ENCODE assay signal across 7 mouse cellular contexts in genomic region chr9:78442237-78442578, GRCm38 (mm10). TPM values are rescaled to one million over a fixed set of nuclear protein-coding genes. Genes with fewer than 3 reads are reported as not detected.
DNase-seq lines count a peak whose midpoint lies in the region; ATAC-seq lines count a peak whose summit lies in the region.

No protein-coding gene starts in this region.

- H3K9me3 ChIP-seq in neural tube, embryonic 11.5 days (ENCODE audit: control insufficient read depth, low read length): no peaks in the 10 kb centered on the region
- 0 out of 2 replicates have a peak, but pooled peaks cover 3% of the 10 kb centered on the region for H3K9me3 ChIP-seq in forebrain, embryonic 10.5 days
- no peaks in the 10 kb centered on the region for H3K9me3 ChIP-seq in limb, embryonic 15.5 days
- no peaks in the 10 kb centered on the region for H3K9me3 ChIP-seq in stomach, embryonic 15.5 days

- no peak overlapping the region for H3K27ac ChIP-seq in neural tube, embryonic 11.5 days (ENCODE audit: low read depth, low read length)
- H3K27ac ChIP-seq in forebrain, embryonic 10.5 days: 0 out of 2 replicates have a peak overlapping the region, but pooled peaks have one; percentile 70
- H3K27ac ChIP-seq in limb, embryonic 15.5 days: no peak overlapping the region
- H3K27ac ChIP-seq in stomach, embryonic 15.5 days: no peak overlapping the region

- H3K9ac ChIP-seq in neural tube, embryonic 11.5 days (ENCODE audit: low read length): no peak overlapping the region
- peak overlapping the region; percentile 65 for H3K9ac ChIP-seq in limb, embryonic 15.5 days
- peak overlapping the region; percentile 48; the same call in 1 of the 2 replicates for H3K9ac ChIP-seq in stomach, embryonic 15.5 days

- H3K4me1 ChIP-seq in neural tube, embryonic 11.5 days (ENCODE audit: control insufficient read depth, insufficient read depth, low read length): 0 out of 2 replicates have a peak, but pooled peaks cover 6% of the 10 kb centered on the region
- peaks cover 9% of the 10 kb centered on the region for H3K4me1 ChIP-seq in forebrain, embryonic 10.5 days
- peaks cover 20% of the 10 kb centered on the region for H3K4me1 ChIP-seq in limb, embryonic 15.5 days
- peaks cover 11% of the 10 kb centered on the region; the same call in 1 of the 2 replicates for H3K4me1 ChIP-seq in stomach, embryonic 15.5 days

- H3K27me3 ChIP-seq in neural tube, embryonic 11.5 days (ENCODE audit: control insufficient read depth, insufficient read depth, low read length): peaks cover 57% of the 10 kb centered on the region
- H3K27me3 ChIP-seq in forebrain, embryonic 10.5 days (ENCODE audit: poor library complexity, severe bottlenecking): peaks cover 86% of the 10 kb centered on the region
- H3K27me3 ChIP-seq in limb, embryonic 15.5 days: peaks cover 57% of the 10 kb centered on the region
- H3K27me3 ChIP-seq in stomach, embryonic 15.5 days (replicated peaks): peaks cover 20% of the 10 kb centered on the region; the same call in 1 of the 2 replicates

- H3K36me3 ChIP-seq in neural tube, embryonic 11.5 days (ENCODE audit: control insufficient read depth, insufficient read depth, low read length): no peaks in the 10 kb centered on the region
- no peaks in the 10 kb centered on the region for H3K36me3 ChIP-seq in forebrain, embryonic 10.5 days (replicated peaks)
- no peaks in the 10 kb centered on the region for H3K36me3 ChIP-seq in limb, embryonic 15.5 days
- H3K36me3 ChIP-seq in stomach, embryonic 15.5 days: no peaks in the 10 kb centered on the region

- no peak for DNase-seq in neural tube, embryonic 11.5 days (ENCODE audit: low spot score)
- DNase-seq in neural tube, embryonic 10.5 days (ENCODE audit: extremely low spot score, low spot score): no peak
- DNase-seq in forebrain, embryonic 10.5 days (ENCODE audit: extremely low spot score, low spot score): no peak
- DNase-seq in embryo, embryonic 11 days: no peak
- DNase-seq in retina, embryonic 14.5 days (ENCODE audit: low spot score): no peak

- H3K4me2 ChIP-seq in neural tube, embryonic 11.5 days (ENCODE audit: low read depth): peak overlapping the region; percentile 58
- H3K4me2 ChIP-seq in limb, embryonic 15.5 days: peak overlapping the region; percentile 86
- H3K4me2 ChIP-seq in stomach, embryonic 15.5 days: peak overlapping the region; percentile 97

- WGBS in neural tube, embryonic 11.5 days: 3% methylated on average over 9 of the region's 9 CpGs
- 7% methylated on average over 9 of the region's 9 CpGs for WGBS in forebrain, embryonic 10.5 days
- 4% methylated on average over 9 of the region's 9 CpGs for WGBS in limb, embryonic 15.5 days
- 6% methylated on average over 9 of the region's 9 CpGs for WGBS in stomach, embryonic 15.5 days

- H3K4me3 ChIP-seq in neural tube, embryonic 11.5 days (ENCODE audit: low read depth, low read length): peak overlapping the region; percentile 41
- peak overlapping the region; percentile 52 for H3K4me3 ChIP-seq in forebrain, embryonic 10.5 days
- H3K4me3 ChIP-seq in limb, embryonic 15.5 days: peak overlapping the region; percentile 55
- peak overlapping the region; percentile 53 for H3K4me3 ChIP-seq in stomach, embryonic 15.5 days (replicated peaks)

- no peak for ATAC-seq in neural tube, embryonic 11.5 days (ENCODE audit: insufficient read depth, low FRiP score, low TSS enrichment)
- ATAC-seq in limb, embryonic 15.5 days (ENCODE audit: insufficient number of reproducible peaks, low FRiP score, low TSS enrichment, low read depth): no peak
- ATAC-seq in stomach, embryonic 15.5 days (ENCODE audit: insufficient read depth, low FRiP score, low read depth): 0 out of 2 replicates have a peak, but pooled peaks have one; percentile 10

RNA-seq across cellular contexts. Expression of gene Cgas, which starts 0.8 kb away (rescaled TPM):
- 0.84 and 0.93 TPM in 2 replicates for polyA plus RNA-seq in neural tube, embryonic 11.5 days (2014; fragmentation: Nextera tagmentation; extraction: Ambion mirVana)
- polyA plus RNA-seq in forebrain, embryonic 10.5 days (2016; fragmentation: Nextera tagmentation; extraction: Ambion mirVana): 0.27 and 0.32 TPM in 2 replicates
- polyA plus RNA-seq in limb, embryonic 15.5 days (2015; fragmentation: Nextera tagmentation; extraction: Ambion mirVana): 2.7 and 3.4 TPM in 2 replicates
- polyA plus RNA-seq in stomach, embryonic 15.5 days (2015; fragmentation: Nextera tagmentation; extraction: Ambion mirVana): 2.5 and 2.8 TPM in 2 replicates

RNA-seq across cellular contexts. Expression of gene Mto1, which starts 5.8 kb away (rescaled TPM):
- 23.1 and 23.4 TPM in 2 replicates for polyA plus RNA-seq in neural tube, embryonic 11.5 days (2014; fragmentation: Nextera tagmentation; extraction: Ambion mirVana)
- 23.5 and 26.1 TPM in 2 replicates for polyA plus RNA-seq in forebrain, embryonic 10.5 days (2016; fragmentation: Nextera tagmentation; extraction: Ambion mirVana)
- polyA plus RNA-seq in limb, embryonic 15.5 days (2015; fragmentation: Nextera tagmentation; extraction: Ambion mirVana): 21.2 and 24.6 TPM in 2 replicates
- polyA plus RNA-seq in stomach, embryonic 15.5 days (2015; fragmentation: Nextera tagmentation; extraction: Ambion mirVana): 25.6 and 26.1 TPM in 2 replicates

RNA-seq across cellular contexts. Expression of gene Gm17324, which starts 6.4 kb away (rescaled TPM):
- polyA plus RNA-seq in neural tube, embryonic 11.5 days (2014; fragmentation: Nextera tagmentation; extraction: Ambion mirVana): 1.0 TPM in 1 of 2 replicates, not detected in the other
- 0.58 and 0.88 TPM in 2 replicates for polyA plus RNA-seq in forebrain, embryonic 10.5 days (2016; fragmentation: Nextera tagmentation; extraction: Ambion mirVana)
- polyA plus RNA-seq in limb, embryonic 15.5 days (2015; fragmentation: Nextera tagmentation; extraction: Ambion mirVana): 0.71 and 0.83 TPM in 2 replicates
- polyA plus RNA-seq in stomach, embryonic 15.5 days (2015; fragmentation: Nextera tagmentation; extraction: Ambion mirVana): 1.2 and 1.3 TPM in 2 replicates

RNA-seq across cellular contexts. Expression of gene Ddx43, which starts 46.6 kb away (rescaled TPM):
- polyA plus RNA-seq in neural tube, embryonic 11.5 days (2014; fragmentation: Nextera tagmentation; extraction: Ambion mirVana): 0.28 and 0.50 TPM in 2 replicates
- polyA plus RNA-seq in forebrain, embryonic 10.5 days (2016; fragmentation: Nextera tagmentation; extraction: Ambion mirVana): 0.17 and 0.24 TPM in 2 replicates
- polyA plus RNA-seq in limb, embryonic 15.5 days (2015; fragmentation: Nextera tagmentation; extraction: Ambion mirVana): 0.15 and 0.27 TPM in 2 replicates
- 0.19 and 0.30 TPM in 2 replicates for polyA plus RNA-seq in stomach, embryonic 15.5 days (2015; fragmentation: Nextera tagmentation; extraction: Ambion mirVana)

RNA-seq across cellular contexts. Expression of gene Eef1a1, which starts 46.7 kb away (rescaled TPM):
- 4,747 and 4,837 TPM in 2 replicates for polyA plus RNA-seq in neural tube, embryonic 11.5 days (2014; fragmentation: Nextera tagmentation; extraction: Ambion mirVana)
- polyA plus RNA-seq in forebrain, embryonic 10.5 days (2016; fragmentation: Nextera tagmentation; extraction: Ambion mirVana): 3,994 and 4,016 TPM in 2 replicates
- 4,450 and 5,127 TPM in 2 replicates for polyA plus RNA-seq in limb, embryonic 15.5 days (2015; fragmentation: Nextera tagmentation; extraction: Ambion mirVana)
- 4,240 and 4,503 TPM in 2 replicates for polyA plus RNA-seq in stomach, embryonic 15.5 days (2015; fragmentation: Nextera tagmentation; extraction: Ambion mirVana)
